Mouse (Mus musculus) layer of hippocampus, postnatal 14 days (tissue): ENCODE measurements around the gene Ankrd55. TPM values are rescaled to one million over a fixed set of nuclear protein-coding genes. Genes with fewer than 3 reads are reported as not detected.

Experiments
- DNase-seq, 2 experiments: peaks; one replicate each; pipeline ENCODE4 v3.0.0; 2021 to 2022; ENCODE audit warnings: low spot score in 2 of 2, mixed read lengths in 1 of 2
- long read RNA-seq, 2 experiments: library from polyadenylated mRNA; stranded (forward); transcript quantifications; one replicate each; pipeline ENCODE4 v2.0.0; 2021
- total RNA-seq, 2 experiments: library from RNA; stranded (reverse); gene quantifications; 2 replicates each; pipeline ENCODE4 v1.2.3; 2021

The Ankrd55 gene
- 1 to 10 TPM; 5.7 to 7.0 TPM for total RNA-seq
- long read RNA-seq, experiment 1, partial matches to known transcripts, result 0 of 3 reads
- long read RNA-seq, experiment 1, other reads (novel, unspliced or antisense), result 2 of 3 reads
- long read RNA-seq, experiment 2, partial matches to known transcripts, result 1 of 2 reads
- long read RNA-seq, experiment 2, other reads (novel, unspliced or antisense), result 0 of 2 reads

GRCm38 (mm10) chr13:112288225-112289178, at the start of gene Ankrd55:
Gene Ankrd55 (plus strand): TSS chr13:112288451.
- peak; percentile 63 to 65 for DNase-seq

GRCm38 (mm10) chr13:112239239-112239638, 49.0 kb upstream of the Ankrd55 start:
- DNase-seq, result no peak

GRCm38 (mm10) chr13:112241431-112241830, 46.8 kb upstream of the Ankrd55 start:
- DNase-seq, result peak in 1 of 2 experiments; percentile 18

- no peak for DNase-seq
These were observed 43.1 kb upstream of the Ankrd55 start for GRCm38 (mm10) chr13:112245131-112245530.

GRCm38 (mm10) chr13:112251433-112251832, 36.8 kb upstream of the Ankrd55 start:
- DNase-seq, result no peak

GRCm38 (mm10) chr13:112252012-112252411, 36.2 kb upstream of the Ankrd55 start:
- no peak for DNase-seq

GRCm38 (mm10) chr13:112252991-112253620, 35.1 kb upstream of the Ankrd55 start:
- no peak for DNase-seq

- no peak for DNase-seq
These were observed 34.1 kb upstream of the Ankrd55 start for GRCm38 (mm10) chr13:112254116-112254515.

GRCm38 (mm10) chr13:112255862-112256261, 32.4 kb upstream of the Ankrd55 start:
- DNase-seq, result no peak

GRCm38 (mm10) chr13:112258478-112258877, 29.8 kb upstream of the Ankrd55 start:
- no peak for DNase-seq

GRCm38 (mm10) chr13:112259398-112259797, 28.9 kb upstream of the Ankrd55 start:
- DNase-seq, result peak; percentile 51 to 76

- peak in 1 of 2 experiments; percentile 25 for DNase-seq
These were observed 23.6 kb upstream of the Ankrd55 start for GRCm38 (mm10) chr13:112264666-112265065.

- peak in 1 of 2 experiments; percentile 37 for DNase-seq
These were observed 16.2 kb upstream of the Ankrd55 start for GRCm38 (mm10) chr13:112271901-112272537.

- no peak for DNase-seq
These were observed 13.6 kb upstream of the Ankrd55 start for GRCm38 (mm10) chr13:112274636-112275035.

GRCm38 (mm10) chr13:112275951-112276350, 12.3 kb upstream of the Ankrd55 start:
- no peak for DNase-seq

GRCm38 (mm10) chr13:112277544-112277943, 10.7 kb upstream of the Ankrd55 start:
- DNase-seq, result no peak

- DNase-seq, result no peak
These were observed 10.0 kb upstream of the Ankrd55 start for GRCm38 (mm10) chr13:112278251-112278650.

- no peak for DNase-seq
These were observed 1.1 kb upstream of the Ankrd55 start for GRCm38 (mm10) chr13:112287135-112287534.

- no peak for DNase-seq
These were observed 553 bp upstream of the Ankrd55 start for GRCm38 (mm10) chr13:112287571-112288224.

- peak; percentile 11 to 26 for DNase-seq
These were observed 1.1 kb downstream of the Ankrd55 start for GRCm38 (mm10) chr13:112289338-112289737.

- DNase-seq, result no peak
These were observed 1.7 kb downstream of the Ankrd55 start for GRCm38 (mm10) chr13:112289981-112290380.
